In genomic region chr5:136987138-136987933, GRCm38 (mm10) we compare ENCODE assay signal across 8 mouse cellular contexts. TPM values are rescaled to one million over a fixed set of nuclear protein-coding genes. Genes with fewer than 3 reads are reported as not detected.
DNase-seq lines count a peak whose midpoint lies in the region; ATAC-seq and TF ChIP-seq lines count a peak whose summit lies in the region.

No protein-coding gene starts in this region.

- H3K4me2 ChIP-seq in hindbrain, postnatal 0 days (ENCODE audit: low read depth, low read length), result peak overlapping the region; percentile 97

- WGBS in hindbrain, postnatal 0 days, result under 1% methylated on average over 66 of the region's 67 CpGs
- under 1% methylated on average over 65 of the region's 67 CpGs for WGBS in macrophage (ENCODE audit: missing documents)

- no peaks in the 10 kb centered on the region for H3K27me3 ChIP-seq in hindbrain, postnatal 0 days (ENCODE audit: insufficient read depth, low read length)

- H3K27ac ChIP-seq in cortical plate, adult 2 months (ENCODE audit: insufficient read depth, low read length), result peak overlapping the region; percentile 49
- peak overlapping the region; percentile 89 for H3K27ac ChIP-seq in gastrocnemius, adult 2 months
- H3K27ac ChIP-seq in hindbrain, postnatal 0 days, result peak overlapping the region; percentile 91
- peak overlapping the region; percentile 98 for H3K27ac ChIP-seq in left cerebral cortex, adult 2 months
- H3K27ac ChIP-seq in macrophage, result peak overlapping the region; percentile 69

- intact Hi-C loops in gastrocnemius, adult 2 months (cut with DNase I), result no loop called here
- intact Hi-C loops in left cerebral cortex, adult 2 months (cut with DNase I), result loop anchor here (10.0 kb wide), 1 partner anchor 617 kb away; the partner anchor contains the start of gene Mospd3

- H3K9ac ChIP-seq in hindbrain, postnatal 0 days (replicated peaks; ENCODE audit: low read length), result peak overlapping the region; percentile 87

- H3K79me2 ChIP-seq in macrophage (ENCODE audit: inconsistent target), result peaks cover 21% of the 10 kb centered on the region

- no peak for TF ChIP-seq CTCF in cortical plate, adult 2 months (IDR thresholded peaks at IDR 0.05; ENCODE audit: extremely low read depth, insufficient read depth, low read length)
- TF ChIP-seq CTCF in gastrocnemius, adult 2 months (IDR thresholded peaks at IDR 0.05), result no peak
- no peak for TF ChIP-seq CTCF in hindbrain, postnatal 0 days (IDR thresholded peaks at IDR 0.05; ENCODE audit: low read depth)
- TF ChIP-seq CTCF in left cerebral cortex, adult 2 months (IDR thresholded peaks at IDR 0.05), result no peak

- no peaks in the 10 kb centered on the region for H3K9me3 ChIP-seq in hindbrain, postnatal 0 days (ENCODE audit: low read length)

- peak; percentile 87 for DNase-seq in adipocyte (ENCODE audit: low spot score)
- DNase-seq in gastrocnemius, adult 2 months, result peak; percentile 89
- peak; percentile 71 for DNase-seq in hindbrain, postnatal 0 days (ENCODE audit: low spot score)
- DNase-seq in left cerebral cortex, adult 2 months (ENCODE audit: extremely low spot score in 1 of 2, low spot score in 2 of 2), result peak; percentile 73 to 78
- peak; percentile 68 for DNase-seq in right cerebral cortex, postnatal 14 days
- peak; percentile 70 to 76 for DNase-seq in urinary bladder, postnatal 4 days (ENCODE audit: low spot score in 2 of 2)

- peak; percentile 52 for ATAC-seq in hindbrain, postnatal 0 days

- peak overlapping the region; percentile 50 for H3K4me3 ChIP-seq in cortical plate, adult 2 months (ENCODE audit: insufficient read depth, low read length)
- H3K4me3 ChIP-seq in gastrocnemius, adult 2 months, result peak overlapping the region; percentile 91
- H3K4me3 ChIP-seq in hindbrain, postnatal 0 days (ENCODE audit: low read length), result peak overlapping the region; percentile 87
- H3K4me3 ChIP-seq in left cerebral cortex, adult 2 months, result peak overlapping the region; percentile 76
- peak overlapping the region; percentile 64 for H3K4me3 ChIP-seq in macrophage (ENCODE audit: inconsistent target)

- H3K4me1 ChIP-seq in cortical plate, adult 2 months (ENCODE audit: control insufficient read depth, insufficient read depth, low read length), result peaks cover 3% of the 10 kb centered on the region; the same call in 1 of the 2 replicates
- H3K4me1 ChIP-seq in hindbrain, postnatal 0 days (ENCODE audit: insufficient read depth, low read length), result peaks cover 7% of the 10 kb centered on the region; the same call in 1 of the 2 replicates

- TF ChIP-seq POLR2A in cortical plate, adult 2 months (IDR thresholded peaks at IDR 0.05; ENCODE audit: extremely low read depth, insufficient read depth, low read length), result peak; percentile 59; the same call in 1 of the 2 replicates

- H3K36me3 ChIP-seq in hindbrain, postnatal 0 days (ENCODE audit: insufficient read depth, low read length), result peaks cover 25% of the 10 kb centered on the region
- H3K36me3 ChIP-seq in macrophage (ENCODE audit: inconsistent target), result peaks cover 48% of the 10 kb centered on the region

RNA-seq across cellular contexts. Expression of gene Znhit1, which starts 0.5 kb away (rescaled TPM):
- polyA plus RNA-seq in cortical plate, adult 2 months (2012; rRNA removed), result 94.7 and 96.2 TPM in 2 replicates
- 10 to 100 TPM; 61.2 to 79.6 TPM for total RNA-seq in gastrocnemius, adult 2 months (2021)
- 68.1 and 84.1 TPM in 2 replicates for total RNA-seq in hindbrain, postnatal 0 days (2014; rRNA removed)
- polyA plus RNA-seq in hindbrain, postnatal 0 days (2015; fragmentation: Nextera tagmentation; extraction: Ambion mirVana), result 140 and 143 TPM in 2 replicates
- total RNA-seq in left cerebral cortex, adult 2 months (2021), result 10 to 100 TPM; 82.0 to 91.0 TPM
- 10 to 100 TPM; 10.8 to 78.1 (median 37.5) TPM for total RNA-seq in macrophage (2018; cell fraction: chromatin; rRNA removed)
- total RNA-seq in macrophage (2018; cell fraction: cytosol; rRNA removed), result 100 to 1,000 TPM in 20 of 26 experiments, 10 to 100 TPM in 6; 78.0 to 175 (median 127) TPM
- 10 to 100 TPM; 30.0 to 92.4 (median 59.2) TPM for total RNA-seq in macrophage (2018; cell fraction: nucleus; rRNA removed)
- polyA plus RNA-seq in macrophage (2018), result 81.1 to 121 TPM (median 96.1 TPM) in 3 replicates

RNA-seq across cellular contexts. Expression of gene Plod3, which starts 0.5 kb away (rescaled TPM):
- polyA plus RNA-seq in cortical plate, adult 2 months (2012; rRNA removed), result 34.5 and 36.6 TPM in 2 replicates
- 10 to 100 TPM; 15.2 to 20.6 TPM for total RNA-seq in gastrocnemius, adult 2 months (2021)
- total RNA-seq in hindbrain, postnatal 0 days (2014; rRNA removed), result 58.8 and 63.5 TPM in 2 replicates
- 25.2 and 28.7 TPM in 2 replicates for polyA plus RNA-seq in hindbrain, postnatal 0 days (2015; fragmentation: Nextera tagmentation; extraction: Ambion mirVana)
- total RNA-seq in left cerebral cortex, adult 2 months (2021), result 10 to 100 TPM; 38.7 to 39.1 TPM
- total RNA-seq in macrophage (2018; cell fraction: chromatin; rRNA removed), result 100 to 1,000 TPM in 1 of 26 experiments, 10 to 100 TPM in 24, 1 to 10 TPM in 1; 9.8 to 313 (median 46.6) TPM
- 100 to 1,000 TPM in 10 of 26 experiments, 10 to 100 TPM in 16; 58.5 to 132 (median 91.2) TPM for total RNA-seq in macrophage (2018; cell fraction: cytosol; rRNA removed)
- 100 to 1,000 TPM in 21 of 26 experiments, 10 to 100 TPM in 5; 87.2 to 252 (median 145) TPM for total RNA-seq in macrophage (2018; cell fraction: nucleus; rRNA removed)
- polyA plus RNA-seq in macrophage (2018), result 93.2 to 105 TPM (median 102 TPM) in 3 replicates

RNA-seq across cellular contexts. Expression of gene Cldn15, which starts 20.9 kb away (rescaled TPM):
- 0.21 and 0.33 TPM in 2 replicates for polyA plus RNA-seq in cortical plate, adult 2 months (2012; rRNA removed)
- total RNA-seq in gastrocnemius, adult 2 months (2021), result 1 to 10 TPM; 2.1 to 2.3 TPM
- 0.40 TPM in 1 of 2 replicates, not detected in the other for total RNA-seq in hindbrain, postnatal 0 days (2014; rRNA removed)
- 0.24 TPM in 1 of 2 replicates, not detected in the other for polyA plus RNA-seq in hindbrain, postnatal 0 days (2015; fragmentation: Nextera tagmentation; extraction: Ambion mirVana)
- under 1 TPM; 0.30 to 0.32 TPM for total RNA-seq in left cerebral cortex, adult 2 months (2021)
- under 1 TPM in 6 of 26 experiments, not detected in 20; 0.36 to 0.71 (median 0.45) TPM for total RNA-seq in macrophage (2018; cell fraction: chromatin; rRNA removed)
- under 1 TPM in 4 of 26 experiments, not detected in 22; 0.10 to 0.43 (median 0.19) TPM for total RNA-seq in macrophage (2018; cell fraction: cytosol; rRNA removed)
- under 1 TPM in 7 of 26 experiments, not detected in 19; 0.23 to 0.92 (median 0.34) TPM for total RNA-seq in macrophage (2018; cell fraction: nucleus; rRNA removed)
- not detected in 3 replicates for polyA plus RNA-seq in macrophage (2018)

RNA-seq across cellular contexts. Expression of gene Fis1, which starts 34.3 kb away (rescaled TPM):
- 416 and 433 TPM in 2 replicates for polyA plus RNA-seq in cortical plate, adult 2 months (2012; rRNA removed)
- total RNA-seq in gastrocnemius, adult 2 months (2021), result 100 to 1,000 TPM; 179 to 181 TPM
- 174 and 195 TPM in 2 replicates for total RNA-seq in hindbrain, postnatal 0 days (2014; rRNA removed)
- 403 and 416 TPM in 2 replicates for polyA plus RNA-seq in hindbrain, postnatal 0 days (2015; fragmentation: Nextera tagmentation; extraction: Ambion mirVana)
- total RNA-seq in left cerebral cortex, adult 2 months (2021), result 100 to 1,000 TPM; 256 to 271 TPM
- total RNA-seq in macrophage (2018; cell fraction: chromatin; rRNA removed), result 10 to 100 TPM; 18.4 to 54.2 (median 37.2) TPM
- 100 to 1,000 TPM; 161 to 234 (median 205) TPM for total RNA-seq in macrophage (2018; cell fraction: cytosol; rRNA removed)
- total RNA-seq in macrophage (2018; cell fraction: nucleus; rRNA removed), result 10 to 100 TPM; 35.0 to 87.4 (median 55.9) TPM
- 118 to 217 TPM (median 182 TPM) in 3 replicates for polyA plus RNA-seq in macrophage (2018)

RNA-seq across cellular contexts. Expression of gene Vgf, which starts 38.9 kb away (rescaled TPM):
- 158 and 168 TPM in 2 replicates for polyA plus RNA-seq in cortical plate, adult 2 months (2012; rRNA removed)
- not detected for total RNA-seq in gastrocnemius, adult 2 months (2021)
- total RNA-seq in hindbrain, postnatal 0 days (2014; rRNA removed), result 136 and 137 TPM in 2 replicates
- polyA plus RNA-seq in hindbrain, postnatal 0 days (2015; fragmentation: Nextera tagmentation; extraction: Ambion mirVana), result 43.2 and 45.9 TPM in 2 replicates
- 100 to 1,000 TPM; 433 to 446 TPM for total RNA-seq in left cerebral cortex, adult 2 months (2021)
- total RNA-seq in macrophage (2018; cell fraction: chromatin; rRNA removed), result under 1 TPM in 2 of 26 experiments, not detected in 24; 0.21 to 0.38 TPM
- total RNA-seq in macrophage (2018; cell fraction: cytosol; rRNA removed), result under 1 TPM in 14 of 26 experiments, not detected in 12; 0.05 to 0.44 (median 0.15) TPM
- under 1 TPM in 10 of 26 experiments, not detected in 16; 0.32 to 0.77 (median 0.43) TPM for total RNA-seq in macrophage (2018; cell fraction: nucleus; rRNA removed)
- polyA plus RNA-seq in macrophage (2018), result not detected in 3 replicates

Comparison
In these comparisons a context has a peak if more than half of its experiments do, and no peak if none do; other contexts are left out.
1. Peak in every context shown above with its lines: DNase-seq, ATAC-seq, H3K4me3 ChIP-seq and H3K27ac ChIP-seq.